Mouse (Mus musculus): ENCODE data around the gene Olfr1025-ps1. TPM values are rescaled to one million over a fixed set of nuclear protein-coding genes. Genes with fewer than 3 reads are reported as not detected.

The Olfr1025-ps1 gene
- not detected for polyA plus RNA-seq (2014; fragmentation: Illumina TruSeq; extraction: RNeasy Lipid Tissue Mini Kit (QIAGEN cat#74804); ENCODE audit: low read depth, low replicate concordance)

DNA sequence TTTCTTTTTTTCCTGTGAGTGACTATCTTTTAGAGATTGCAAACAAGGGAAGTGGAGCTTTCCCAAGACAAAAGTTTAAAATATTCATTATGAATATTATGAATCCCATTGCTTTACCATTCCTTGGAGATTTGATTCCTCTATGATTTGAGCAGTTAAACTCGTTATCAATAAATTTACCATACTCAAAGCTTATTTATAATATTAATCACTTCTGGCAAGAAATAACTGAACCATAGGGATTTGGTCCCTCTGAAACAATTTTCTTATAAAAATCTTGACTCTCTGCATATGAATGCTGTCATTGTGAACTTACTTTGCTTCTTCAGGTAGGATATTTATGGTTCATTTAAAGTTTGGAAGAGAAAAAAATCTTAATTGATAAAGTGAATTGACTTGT is at the start of gene Olfr1025-ps1:
Gene Olfr1025-ps1 (plus strand): TSS at position 301 of the 400 bp plus-strand sequence.

DNA sequence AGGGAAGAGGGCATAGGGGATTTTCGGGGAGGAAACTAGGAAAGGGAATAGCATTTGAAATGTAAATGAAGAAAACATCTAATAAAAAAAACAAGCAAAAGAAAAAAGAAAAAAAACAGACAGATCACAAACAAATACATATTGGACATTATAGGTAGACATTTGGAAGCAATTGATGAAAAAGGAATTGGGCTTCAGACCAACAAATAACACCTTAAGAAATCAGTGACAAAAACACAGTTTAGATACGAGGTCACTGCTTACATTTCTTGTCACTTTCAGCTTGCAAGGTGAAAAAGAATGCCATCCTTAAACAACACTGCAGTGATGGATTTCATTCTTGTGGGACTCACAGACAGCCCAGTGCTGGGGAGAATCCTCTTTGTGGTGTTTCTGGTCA is 46.7 kb upstream of the Olfr1025-ps1 start, which contains the start of gene Olfr1022:
Gene Olfr1022 (plus strand): TSS at position 301 of the 400 bp plus-strand sequence.

DNA sequence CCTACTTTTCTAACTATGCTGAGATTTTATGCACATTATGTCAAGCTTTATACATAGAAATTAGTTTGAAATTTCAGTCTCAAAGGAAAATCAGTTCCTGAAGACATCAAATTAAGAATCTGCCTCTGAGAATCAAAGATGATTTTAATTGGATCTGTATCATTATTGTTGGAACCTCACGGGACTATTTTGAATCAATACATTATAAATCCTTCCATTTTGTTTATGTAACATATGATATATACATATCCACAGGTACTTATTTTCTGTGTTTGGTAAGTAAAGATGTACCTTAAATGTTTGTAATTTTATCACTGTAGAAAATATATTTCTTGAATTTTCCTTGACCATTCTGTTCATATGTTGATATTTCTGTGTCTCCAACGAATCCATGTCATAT is 29.7 kb upstream of the Olfr1025-ps1 start, which contains the start of gene Olfr1023:
Gene Olfr1023 (plus strand): TSS at position 301 of the 400 bp plus-strand sequence.

DNA sequence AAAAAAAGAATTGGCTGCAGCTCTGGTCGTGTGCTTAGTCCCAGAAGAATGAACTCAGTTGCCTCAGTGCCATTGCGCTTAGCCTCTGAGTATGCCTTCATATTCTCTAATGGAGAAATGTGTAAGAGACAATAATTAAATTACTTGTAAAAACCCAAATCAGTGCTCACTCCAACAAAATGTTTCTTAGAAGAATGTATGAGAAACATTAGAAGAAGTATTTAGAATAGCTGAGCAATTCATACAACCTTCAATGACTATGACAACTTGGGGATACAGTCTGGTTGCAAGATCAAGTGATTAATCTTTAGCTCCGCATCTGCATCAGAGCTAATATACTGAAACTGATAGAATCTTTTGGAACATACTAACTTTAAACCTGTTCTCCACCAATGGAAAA is 10.0 kb upstream of the Olfr1025-ps1 start, which contains the start of gene Olfr1024:
Gene Olfr1024 (minus strand): TSS at position 101 of the 400 bp plus-strand sequence.

DNA sequence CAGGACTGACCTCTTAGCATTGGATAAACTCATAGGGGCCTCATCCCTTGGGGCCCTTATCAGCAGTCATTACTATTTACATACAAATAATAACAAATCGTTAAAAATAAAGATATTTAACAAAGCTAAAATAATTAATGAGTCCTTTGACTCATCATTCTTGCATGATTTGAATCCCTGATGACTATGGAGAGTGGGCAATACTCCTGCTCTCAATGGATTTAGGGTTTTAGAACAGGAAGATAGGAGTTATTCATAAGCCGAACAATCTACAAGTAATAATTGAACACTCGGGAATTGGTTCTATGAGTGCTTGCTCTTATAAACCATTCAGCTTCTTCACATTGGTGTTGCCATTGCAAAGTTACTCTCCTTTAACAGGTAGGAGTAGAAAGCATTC is 6.3 kb downstream of the Olfr1025-ps1 start, which contains the start of gene Olfr1026:
Gene Olfr1026 (plus strand): TSS at position 301 of the 400 bp plus-strand sequence.

DNA sequence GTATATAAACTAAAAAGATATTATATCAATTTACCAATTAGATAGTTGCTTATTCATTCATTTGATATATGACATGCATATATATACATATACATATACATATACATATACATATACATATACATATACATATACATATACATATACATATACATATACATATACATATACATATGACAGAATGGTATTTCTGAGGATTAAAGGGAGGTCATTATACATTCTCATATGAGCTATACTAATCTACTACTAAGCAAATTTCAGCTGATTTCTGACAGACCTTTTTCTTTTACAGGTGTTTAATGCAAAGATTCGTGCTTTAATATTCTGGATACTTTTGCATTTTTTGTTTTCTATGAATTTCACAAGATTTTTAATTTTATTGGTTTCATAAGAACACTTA is 35.1 kb downstream of the Olfr1025-ps1 start, which contains the start of gene Olfr1028:
Gene Olfr1028 (plus strand): TSS at position 301 of the 400 bp plus-strand sequence.

Other genes with a start within 250 kb of the Olfr1025-ps1 start
- not detected for gene Olfr1006, start 236.4 kb upstream of the Olfr1025-ps1 start, polyA plus RNA-seq (2014; fragmentation: Illumina TruSeq; extraction: RNeasy Lipid Tissue Mini Kit (QIAGEN cat#74804); ENCODE audit: low read depth, low replicate concordance)
- gene Olfr1008, start 225.8 kb upstream of the Olfr1025-ps1 start, polyA plus RNA-seq (2014; fragmentation: Illumina TruSeq; extraction: RNeasy Lipid Tissue Mini Kit (QIAGEN cat#74804); ENCODE audit: low read depth, low replicate concordance), result not detected
- gene Olfr1009, start 199.8 kb upstream of the Olfr1025-ps1 start, polyA plus RNA-seq (2014; fragmentation: Illumina TruSeq; extraction: RNeasy Lipid Tissue Mini Kit (QIAGEN cat#74804); ENCODE audit: low read depth, low replicate concordance), result not detected
- not detected for gene Olfr1012, start 152.4 kb upstream of the Olfr1025-ps1 start, polyA plus RNA-seq (2014; fragmentation: Illumina TruSeq; extraction: RNeasy Lipid Tissue Mini Kit (QIAGEN cat#74804); ENCODE audit: low read depth, low replicate concordance)
- gene Olfr1013, start 148.1 kb upstream of the Olfr1025-ps1 start, polyA plus RNA-seq (2014; fragmentation: Illumina TruSeq; extraction: RNeasy Lipid Tissue Mini Kit (QIAGEN cat#74804); ENCODE audit: low read depth, low replicate concordance), result 0.47 TPM
- gene Olfr1014, start 142.5 kb upstream of the Olfr1025-ps1 start, polyA plus RNA-seq (2014; fragmentation: Illumina TruSeq; extraction: RNeasy Lipid Tissue Mini Kit (QIAGEN cat#74804); ENCODE audit: low read depth, low replicate concordance), result not detected
- gene Olfr1015, start 133.2 kb upstream of the Olfr1025-ps1 start, polyA plus RNA-seq (2014; fragmentation: Illumina TruSeq; extraction: RNeasy Lipid Tissue Mini Kit (QIAGEN cat#74804); ENCODE audit: low read depth, low replicate concordance), result not detected
- gene Olfr1016, start 112.6 kb upstream of the Olfr1025-ps1 start, polyA plus RNA-seq (2014; fragmentation: Illumina TruSeq; extraction: RNeasy Lipid Tissue Mini Kit (QIAGEN cat#74804); ENCODE audit: low read depth, low replicate concordance), result not detected
- gene Olfr1018, start 96.7 kb upstream of the Olfr1025-ps1 start, polyA plus RNA-seq (2014; fragmentation: Illumina TruSeq; extraction: RNeasy Lipid Tissue Mini Kit (QIAGEN cat#74804); ENCODE audit: low read depth, low replicate concordance), result not detected
- gene Olfr1019, start 69.7 kb upstream of the Olfr1025-ps1 start, polyA plus RNA-seq (2014; fragmentation: Illumina TruSeq; extraction: RNeasy Lipid Tissue Mini Kit (QIAGEN cat#74804); ENCODE audit: low read depth, low replicate concordance), result not detected
- gene Olfr1020, start 68.2 kb upstream of the Olfr1025-ps1 start, polyA plus RNA-seq (2014; fragmentation: Illumina TruSeq; extraction: RNeasy Lipid Tissue Mini Kit (QIAGEN cat#74804); ENCODE audit: low read depth, low replicate concordance), result not detected
- gene Olfr1022, start 46.6 kb upstream of the Olfr1025-ps1 start, polyA plus RNA-seq (2014; fragmentation: Illumina TruSeq; extraction: RNeasy Lipid Tissue Mini Kit (QIAGEN cat#74804); ENCODE audit: low read depth, low replicate concordance), result not detected
- not detected for gene Olfr1023, start 29.6 kb upstream of the Olfr1025-ps1 start, polyA plus RNA-seq (2014; fragmentation: Illumina TruSeq; extraction: RNeasy Lipid Tissue Mini Kit (QIAGEN cat#74804); ENCODE audit: low read depth, low replicate concordance)
- not detected for gene Olfr1024, start 10.1 kb upstream of the Olfr1025-ps1 start, polyA plus RNA-seq (2014; fragmentation: Illumina TruSeq; extraction: RNeasy Lipid Tissue Mini Kit (QIAGEN cat#74804); ENCODE audit: low read depth, low replicate concordance)
- gene Olfr1026, start 6.4 kb downstream of the Olfr1025-ps1 start, polyA plus RNA-seq (2014; fragmentation: Illumina TruSeq; extraction: RNeasy Lipid Tissue Mini Kit (QIAGEN cat#74804); ENCODE audit: low read depth, low replicate concordance), result not detected
- gene Olfr1028, start 35.2 kb downstream of the Olfr1025-ps1 start, polyA plus RNA-seq (2014; fragmentation: Illumina TruSeq; extraction: RNeasy Lipid Tissue Mini Kit (QIAGEN cat#74804); ENCODE audit: low read depth, low replicate concordance), result not detected
- 0.17 TPM for gene Olfr1029, start 58.7 kb downstream of the Olfr1025-ps1 start, polyA plus RNA-seq (2014; fragmentation: Illumina TruSeq; extraction: RNeasy Lipid Tissue Mini Kit (QIAGEN cat#74804); ENCODE audit: low read depth, low replicate concordance)
- not detected for gene Olfr1030, start 64.1 kb downstream of the Olfr1025-ps1 start, polyA plus RNA-seq (2014; fragmentation: Illumina TruSeq; extraction: RNeasy Lipid Tissue Mini Kit (QIAGEN cat#74804); ENCODE audit: low read depth, low replicate concordance)
- not detected for gene Olfr1031, start 75.1 kb downstream of the Olfr1025-ps1 start, polyA plus RNA-seq (2014; fragmentation: Illumina TruSeq; extraction: RNeasy Lipid Tissue Mini Kit (QIAGEN cat#74804); ENCODE audit: low read depth, low replicate concordance)
- gene Olfr1032, start 90.3 kb downstream of the Olfr1025-ps1 start, polyA plus RNA-seq (2014; fragmentation: Illumina TruSeq; extraction: RNeasy Lipid Tissue Mini Kit (QIAGEN cat#74804); ENCODE audit: low read depth, low replicate concordance), result not detected
- gene Olfr1033, start 105.4 kb downstream of the Olfr1025-ps1 start, polyA plus RNA-seq (2014; fragmentation: Illumina TruSeq; extraction: RNeasy Lipid Tissue Mini Kit (QIAGEN cat#74804); ENCODE audit: low read depth, low replicate concordance), result 12.2 TPM
- gene Olfr1034, start 130.7 kb downstream of the Olfr1025-ps1 start, polyA plus RNA-seq (2014; fragmentation: Illumina TruSeq; extraction: RNeasy Lipid Tissue Mini Kit (QIAGEN cat#74804); ENCODE audit: low read depth, low replicate concordance), result 2.3 TPM
- gene Olfr1036, start 158.8 kb downstream of the Olfr1025-ps1 start, polyA plus RNA-seq (2014; fragmentation: Illumina TruSeq; extraction: RNeasy Lipid Tissue Mini Kit (QIAGEN cat#74804); ENCODE audit: low read depth, low replicate concordance), result not detected
- not detected for gene Olfr1037, start 172.2 kb downstream of the Olfr1025-ps1 start, polyA plus RNA-seq (2014; fragmentation: Illumina TruSeq; extraction: RNeasy Lipid Tissue Mini Kit (QIAGEN cat#74804); ENCODE audit: low read depth, low replicate concordance)
- not detected for gene Olfr1039, start 220.7 kb downstream of the Olfr1025-ps1 start, polyA plus RNA-seq (2014; fragmentation: Illumina TruSeq; extraction: RNeasy Lipid Tissue Mini Kit (QIAGEN cat#74804); ENCODE audit: low read depth, low replicate concordance)
- not detected for gene Olfr1040, start 231.5 kb downstream of the Olfr1025-ps1 start, polyA plus RNA-seq (2014; fragmentation: Illumina TruSeq; extraction: RNeasy Lipid Tissue Mini Kit (QIAGEN cat#74804); ENCODE audit: low read depth, low replicate concordance)
- not detected for gene Olfr1042, start 246.6 kb downstream of the Olfr1025-ps1 start, polyA plus RNA-seq (2014; fragmentation: Illumina TruSeq; extraction: RNeasy Lipid Tissue Mini Kit (QIAGEN cat#74804); ENCODE audit: low read depth, low replicate concordance)

All from adrenal gland, adult 10 weeks (tissue).